Mouse (Mus musculus): ENCODE data around the gene Trak1.

Trak1 gene

DNA sequence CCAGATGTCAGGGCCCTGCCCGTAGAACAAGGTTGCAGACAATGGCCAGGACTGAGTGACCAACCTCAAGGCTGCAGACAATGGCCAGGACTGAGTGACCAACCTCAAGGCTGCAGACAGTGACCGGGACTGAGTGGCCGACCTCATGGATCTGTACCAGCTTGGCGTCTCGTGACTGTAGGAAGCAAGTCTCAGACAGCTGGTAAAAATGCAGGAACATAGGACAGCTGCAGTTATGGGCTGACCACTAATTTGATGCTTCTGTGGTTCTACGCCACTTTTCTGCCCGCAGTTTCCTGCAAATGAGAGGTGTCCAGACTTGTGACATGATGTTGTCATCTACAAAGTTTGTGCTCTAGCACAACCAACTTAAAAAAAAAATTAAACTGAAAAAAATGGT lies 4.1 kb upstream of the Trak1 start:
- DNase-seq (ENCODE audit: extremely low read depth, low read depth): no peak

DNA sequence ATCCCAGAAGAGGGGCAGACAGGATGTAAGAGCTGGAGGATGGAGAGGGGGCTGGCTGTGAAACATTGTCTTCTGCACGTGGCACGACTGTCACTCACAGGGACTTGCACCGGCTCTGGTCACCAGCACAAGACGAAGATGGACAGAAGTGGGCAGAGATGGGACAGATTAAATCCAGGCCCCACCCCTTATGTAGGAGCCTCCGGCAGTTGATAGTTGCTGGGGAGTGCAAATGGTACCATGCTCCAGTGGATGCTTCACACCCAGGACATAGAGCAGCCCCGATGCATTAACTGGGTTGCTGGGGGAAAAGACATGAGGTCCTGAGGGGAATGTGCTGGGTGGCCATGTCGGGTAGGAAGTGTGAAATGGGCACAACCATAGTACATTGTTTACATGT lies 2.1 kb upstream of the Trak1 start:
- no peak for DNase-seq (ENCODE audit: extremely low read depth, low read depth)

DNA sequence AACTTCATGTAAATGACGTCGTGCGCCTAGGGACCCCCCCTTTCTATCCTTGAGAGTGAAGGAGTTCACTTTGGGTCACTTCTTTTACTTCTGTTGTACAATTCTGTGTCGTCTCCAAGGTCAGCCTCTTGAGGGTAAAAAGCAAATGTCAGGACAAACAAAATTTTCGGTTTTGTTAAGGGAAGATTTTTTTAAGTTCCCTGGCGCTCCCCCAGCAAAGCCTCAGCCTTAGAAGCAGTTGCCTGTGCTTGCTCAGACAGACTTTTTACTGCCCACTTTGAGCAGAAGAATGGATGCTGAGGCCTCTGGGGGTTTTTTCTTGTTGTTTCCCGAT lies 730 bp downstream of the Trak1 start:
- no peak for DNase-seq (ENCODE audit: extremely low read depth, low read depth)

DNA sequence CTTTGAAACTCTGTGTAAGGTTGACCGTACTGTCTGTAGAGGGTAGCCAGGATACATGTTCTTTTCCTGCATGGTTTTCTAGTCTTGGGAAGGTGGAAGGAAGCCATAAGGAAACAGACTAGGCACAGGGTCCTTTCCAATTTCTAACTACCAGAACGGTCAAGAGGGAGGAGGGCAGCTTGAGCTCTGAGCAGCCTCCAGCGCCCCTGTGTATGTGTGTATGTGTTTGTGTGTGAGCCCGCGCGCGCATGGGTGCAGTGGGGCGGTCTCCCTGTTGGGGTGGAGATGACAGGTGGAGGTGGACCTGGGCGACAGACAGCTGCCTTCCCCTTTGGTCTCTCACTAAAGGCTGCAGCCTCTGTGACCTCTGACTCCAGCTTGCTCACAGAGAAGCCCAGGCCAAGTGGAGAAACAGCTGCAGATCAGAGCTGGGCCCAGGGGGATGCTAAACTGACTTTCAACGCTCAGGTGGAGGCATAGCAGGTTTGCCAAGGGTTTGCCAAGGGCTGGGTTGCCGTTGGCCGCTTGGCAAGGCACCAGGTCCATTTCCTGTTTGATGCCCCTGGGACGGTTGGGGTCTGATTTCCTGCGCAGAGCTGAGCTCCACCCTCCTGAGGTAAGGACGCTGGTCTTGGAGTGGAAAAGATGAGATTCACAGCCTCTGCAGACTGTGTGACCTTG lies 1.2 kb downstream of the Trak1 start:
- no peak for DNase-seq (ENCODE audit: extremely low read depth, low read depth)

DNA sequence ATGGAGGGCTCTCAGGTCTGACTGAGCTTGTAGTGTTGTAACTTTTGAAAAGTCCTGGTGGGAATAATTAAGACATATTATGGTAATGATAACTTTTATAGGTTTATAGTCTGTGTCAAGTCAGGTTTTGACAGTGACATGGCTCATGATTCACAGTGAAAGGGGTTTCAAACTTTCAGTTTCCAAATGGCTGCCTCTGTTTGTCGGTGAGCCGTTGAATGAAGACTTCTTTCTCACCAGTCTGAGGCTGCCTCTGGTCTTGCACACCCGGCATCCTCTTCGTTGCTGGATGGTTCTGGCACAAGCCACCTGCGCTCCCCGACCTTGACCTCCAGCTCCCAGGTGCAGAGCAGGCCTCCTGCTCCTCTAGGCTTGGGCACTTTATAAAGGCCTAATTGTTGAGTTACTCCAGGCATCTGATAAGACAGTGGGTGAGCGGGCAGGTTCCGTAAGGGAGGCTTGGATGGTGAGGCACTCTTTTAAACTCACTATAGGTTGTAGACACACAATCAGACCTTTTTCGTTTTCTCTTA lies 2.0 kb downstream of the Trak1 start:
- no peak for DNase-seq (ENCODE audit: extremely low read depth, low read depth)

DNA sequence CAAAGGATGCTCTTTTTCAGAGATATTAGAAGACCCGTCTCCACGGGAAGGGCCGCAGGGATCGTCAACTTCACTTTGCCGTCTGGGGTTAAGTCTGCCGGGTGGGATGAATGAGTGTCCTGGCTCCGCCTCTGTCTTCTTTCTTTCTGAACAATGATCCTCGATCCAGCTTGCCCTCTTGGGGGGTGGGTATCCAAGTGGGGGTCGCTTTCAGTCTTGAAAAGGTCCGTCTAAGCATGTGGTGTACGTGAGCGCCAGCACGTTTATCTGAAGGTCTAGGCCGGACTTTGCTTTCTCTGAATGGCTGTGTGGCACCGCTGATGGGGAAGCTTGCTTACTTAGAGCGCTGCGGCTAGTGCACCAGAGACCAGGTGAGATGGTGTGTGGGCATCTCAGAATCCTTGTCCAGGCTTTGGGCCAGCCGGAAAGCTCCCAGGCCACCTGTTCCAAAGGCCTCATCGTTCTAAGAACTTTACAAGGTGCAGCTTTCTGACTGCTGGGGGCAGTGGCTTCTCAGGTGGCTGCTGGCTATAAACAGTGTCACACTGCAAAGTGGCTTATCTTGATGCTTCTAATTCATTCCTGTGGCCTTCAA lies 2.8 kb downstream of the Trak1 start:
- no peak for DNase-seq (ENCODE audit: extremely low read depth, low read depth)

DNA sequence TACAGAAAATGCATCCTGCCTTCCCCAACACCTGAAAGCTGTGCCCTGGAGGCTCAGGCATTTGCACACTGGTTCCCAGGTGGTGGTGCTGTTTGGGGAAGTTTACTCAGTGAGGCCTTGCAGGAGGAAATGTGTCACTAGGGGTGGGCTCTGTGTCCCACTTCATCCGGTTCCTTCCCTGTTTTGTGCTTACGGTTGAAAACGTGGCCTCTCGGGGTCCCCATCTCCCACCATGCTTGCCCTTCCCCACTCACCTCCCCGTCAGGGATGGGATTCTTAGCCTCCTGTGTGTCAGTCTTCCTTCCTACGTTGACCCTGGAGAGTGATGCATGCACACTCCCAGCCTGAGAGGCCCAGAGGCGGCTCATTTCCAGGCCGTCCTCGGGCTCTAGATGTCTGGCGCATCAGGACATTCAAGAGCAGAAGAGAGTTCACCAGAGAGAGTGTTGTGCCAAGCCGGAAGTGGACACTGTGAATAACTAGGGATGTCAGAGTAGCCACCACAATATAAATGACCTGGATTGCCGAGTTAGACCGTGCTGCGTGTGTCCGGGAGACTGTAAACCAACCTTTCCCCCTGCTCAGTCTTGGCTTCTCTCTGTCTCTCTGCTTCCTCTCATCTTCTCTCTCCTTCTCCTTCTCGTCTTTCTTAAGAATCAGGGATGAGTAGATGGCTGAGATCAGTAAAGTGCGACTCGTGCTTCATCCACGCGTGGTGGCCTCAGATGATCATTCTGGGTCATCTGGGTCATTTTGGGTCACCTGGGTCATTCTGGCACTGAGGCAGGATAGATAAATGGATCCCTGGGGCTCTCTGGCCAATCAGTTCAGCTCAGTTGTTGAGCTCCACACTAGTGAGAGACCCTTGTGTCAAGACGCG lies 4.0 kb downstream of the Trak1 start:
- DNase-seq (ENCODE audit: extremely low read depth, low read depth): no peak

DNA sequence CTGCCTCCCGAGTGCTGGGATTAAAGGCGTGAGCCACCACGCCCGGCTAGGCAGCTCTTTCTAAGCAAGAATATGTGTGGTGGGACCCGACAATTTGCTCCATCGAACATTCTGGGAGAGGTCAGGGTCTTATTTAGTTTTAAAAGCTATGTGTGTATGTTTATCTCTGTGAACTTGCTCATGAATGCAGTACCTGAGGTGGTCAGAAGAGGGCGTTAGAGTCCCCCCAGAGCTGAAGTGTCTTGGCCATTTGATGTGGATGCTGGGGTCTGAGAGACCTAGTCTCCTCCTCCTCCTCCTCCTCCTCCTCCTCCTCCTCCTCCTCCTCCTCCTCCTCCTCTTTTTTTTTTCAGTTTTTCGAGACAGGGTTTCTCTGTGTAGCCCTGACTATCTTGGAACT lies 5.2 kb downstream of the Trak1 start:
- DNase-seq (ENCODE audit: extremely low read depth, low read depth): no peak

DNA sequence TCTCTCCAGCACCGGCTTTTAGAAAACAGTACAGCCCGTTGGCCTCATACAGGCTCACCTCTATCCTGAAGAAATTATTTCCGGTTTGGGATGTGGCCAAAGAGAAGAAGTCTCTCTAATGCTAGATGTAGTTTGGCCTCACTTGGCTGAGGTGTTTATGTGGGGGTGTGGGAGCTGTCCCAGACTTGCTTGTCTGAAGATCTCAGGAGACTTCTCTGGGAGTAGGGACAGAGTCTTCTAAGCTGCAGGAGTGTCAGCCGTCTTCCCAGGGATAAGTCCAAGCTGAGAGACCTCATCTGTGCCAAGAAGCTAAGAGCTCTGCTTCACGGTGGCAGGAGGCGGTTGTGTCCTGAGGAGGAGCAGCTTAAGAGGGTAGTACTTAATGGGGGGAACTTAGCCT lies 5.8 kb downstream of the Trak1 start:
- DNase-seq (ENCODE audit: extremely low read depth, low read depth): no peak

DNA sequence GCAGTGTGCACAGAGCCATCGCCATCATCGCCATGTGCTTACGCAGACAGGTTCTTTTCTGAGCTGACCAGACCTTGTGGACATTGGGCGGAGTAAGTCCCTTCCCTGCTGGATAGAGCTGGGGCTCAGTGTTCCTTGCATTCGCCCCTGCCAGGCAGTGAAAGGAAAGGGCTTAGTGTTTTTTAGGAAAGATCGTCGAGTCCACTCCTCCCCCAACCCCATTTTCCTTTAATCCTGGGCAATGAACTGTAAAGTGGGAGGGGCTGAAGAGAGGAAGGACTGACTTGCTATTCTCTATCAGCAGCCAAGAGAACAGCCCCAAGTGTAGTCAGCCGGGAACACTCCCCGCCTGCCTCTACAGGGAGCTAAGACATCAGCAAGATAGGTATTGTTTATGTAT lies 6.4 kb downstream of the Trak1 start:
- DNase-seq (ENCODE audit: extremely low read depth, low read depth): no peak

DNA sequence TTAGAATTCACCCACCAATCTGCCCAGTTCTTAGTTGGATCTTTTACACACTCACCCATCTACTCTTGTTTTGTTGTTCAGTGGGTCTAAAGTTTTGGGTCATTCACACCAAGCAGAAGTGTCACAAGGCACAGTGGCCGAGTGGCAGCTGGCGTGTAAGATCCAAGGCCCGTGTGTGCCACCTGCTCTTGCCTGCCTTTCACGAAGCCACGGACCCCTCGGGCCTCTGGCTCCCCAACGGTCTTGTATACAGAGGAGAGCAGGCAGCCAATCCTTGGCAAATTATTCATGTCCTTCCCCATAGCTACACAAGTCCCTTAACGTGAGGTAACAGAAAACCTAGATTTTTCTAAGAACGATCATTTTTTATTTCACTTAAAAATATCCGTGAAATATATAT lies 7.2 kb downstream of the Trak1 start:
- no peak for DNase-seq (ENCODE audit: extremely low read depth, low read depth)

DNA sequence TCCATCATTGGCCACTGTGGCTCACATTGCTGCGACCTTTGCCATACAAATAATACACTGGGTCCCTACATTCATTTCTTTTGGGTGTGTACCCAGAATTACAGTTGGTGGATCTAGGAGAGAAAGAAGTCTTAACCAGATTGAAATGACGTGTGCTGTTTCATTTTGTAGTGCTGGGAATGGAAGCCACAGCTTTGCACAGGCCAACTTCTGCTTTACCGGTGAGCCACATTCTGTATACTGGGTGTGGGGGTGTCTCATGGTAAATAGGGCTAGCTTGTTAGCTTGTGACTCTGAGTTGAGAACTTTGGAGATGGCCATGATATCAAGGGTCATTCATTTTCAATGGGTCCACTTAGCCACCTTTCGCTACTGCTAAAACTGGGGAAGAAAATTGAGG lies 8.2 kb downstream of the Trak1 start:
- no peak for DNase-seq (ENCODE audit: extremely low read depth, low read depth)

DNA sequence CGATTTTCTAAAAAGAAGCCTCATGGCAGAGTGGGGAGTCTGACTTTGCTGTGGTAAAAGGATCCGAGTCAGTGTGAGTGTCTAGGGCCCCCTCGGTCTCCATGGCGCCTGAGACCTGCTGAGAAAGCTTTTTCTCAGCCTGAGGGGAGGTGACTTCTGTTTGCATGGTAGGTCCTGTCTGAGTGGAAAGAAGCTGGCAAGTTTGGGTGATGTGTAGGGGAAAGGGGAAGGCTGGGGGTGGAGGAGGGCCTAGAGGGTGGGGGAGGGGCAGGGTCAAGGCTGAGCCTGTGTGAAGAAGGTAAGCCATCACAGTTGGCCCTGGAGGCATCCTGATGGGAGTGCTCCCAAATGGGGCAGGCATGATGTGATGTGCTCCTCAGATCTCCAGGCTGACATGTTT lies 12.0 kb downstream of the Trak1 start:
- no peak for DNase-seq (ENCODE audit: extremely low read depth, low read depth)

DNA sequence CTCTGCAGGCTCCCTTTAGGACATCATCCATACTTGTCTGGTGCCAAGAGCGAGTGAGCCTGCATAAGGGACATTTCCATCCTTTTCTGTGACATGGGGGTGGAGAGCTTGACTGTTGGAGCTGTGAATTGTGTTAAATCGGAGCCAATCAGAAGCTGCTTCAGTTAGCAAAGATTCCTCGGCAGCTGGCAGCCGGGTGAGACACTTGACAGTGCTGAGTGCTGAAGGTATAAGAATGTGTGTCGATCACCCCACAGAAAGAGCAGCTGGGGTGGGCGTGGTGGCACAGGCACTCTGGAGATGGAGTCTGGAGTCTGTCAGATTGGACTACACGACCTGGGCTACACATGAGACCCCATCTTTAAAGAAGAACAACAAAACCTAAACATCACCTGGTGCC lies 13.2 kb downstream of the Trak1 start:
- DNase-seq (ENCODE audit: extremely low read depth, low read depth): no peak

DNA sequence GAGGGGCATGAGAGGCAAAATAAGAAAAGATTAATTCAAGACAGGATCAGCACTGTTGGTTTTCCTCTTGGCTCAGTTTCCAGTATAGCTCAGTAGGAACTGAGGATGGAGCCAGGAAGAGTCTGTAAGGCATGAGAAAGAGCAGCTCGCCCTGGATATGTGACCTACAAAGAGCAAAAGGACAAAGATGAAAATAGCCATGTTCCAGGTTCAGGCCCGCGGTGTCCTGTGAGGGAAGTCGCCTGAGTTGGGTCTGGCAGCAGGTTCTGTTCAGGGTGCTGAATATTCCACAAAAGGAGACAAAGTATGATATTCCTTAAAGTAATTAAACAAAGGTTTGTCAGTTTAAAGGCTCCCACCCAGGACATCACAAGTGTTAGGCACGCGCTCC lies 14.5 kb downstream of the Trak1 start:
- DNase-seq (ENCODE audit: extremely low read depth, low read depth): no peak

DNA sequence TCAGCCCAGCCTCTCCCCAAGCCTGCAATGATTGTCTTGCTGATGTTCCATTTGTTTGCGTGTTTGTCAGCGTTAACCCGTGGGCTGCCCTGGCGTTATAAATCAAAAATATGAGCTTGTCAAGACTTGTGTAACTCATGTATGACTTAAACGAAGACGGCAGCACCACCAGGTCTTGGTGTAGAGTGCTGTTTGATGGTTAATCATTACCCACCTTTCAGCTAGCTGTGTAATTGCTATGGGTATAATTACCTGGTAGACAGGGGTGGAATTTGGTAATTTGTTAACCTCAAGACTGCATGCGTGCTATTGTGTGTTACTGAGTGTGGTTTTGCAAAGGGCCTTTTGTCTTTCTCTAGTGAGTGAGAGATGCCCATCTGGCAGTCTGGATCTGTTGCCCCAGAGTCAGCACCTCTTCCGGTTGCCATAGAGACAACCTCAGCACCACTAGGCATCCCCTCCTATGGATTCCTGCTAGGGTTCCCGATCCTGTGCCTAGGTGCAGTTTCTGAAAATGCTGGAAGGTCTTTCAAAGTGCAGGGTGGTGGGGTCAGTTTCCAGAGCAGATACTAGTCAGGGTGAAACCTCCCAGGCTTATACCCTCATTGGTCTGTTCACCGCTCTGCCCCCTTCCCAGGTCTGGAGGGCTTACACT lies 15.1 kb downstream of the Trak1 start:
- DNase-seq (ENCODE audit: extremely low read depth, low read depth): no peak

DNA sequence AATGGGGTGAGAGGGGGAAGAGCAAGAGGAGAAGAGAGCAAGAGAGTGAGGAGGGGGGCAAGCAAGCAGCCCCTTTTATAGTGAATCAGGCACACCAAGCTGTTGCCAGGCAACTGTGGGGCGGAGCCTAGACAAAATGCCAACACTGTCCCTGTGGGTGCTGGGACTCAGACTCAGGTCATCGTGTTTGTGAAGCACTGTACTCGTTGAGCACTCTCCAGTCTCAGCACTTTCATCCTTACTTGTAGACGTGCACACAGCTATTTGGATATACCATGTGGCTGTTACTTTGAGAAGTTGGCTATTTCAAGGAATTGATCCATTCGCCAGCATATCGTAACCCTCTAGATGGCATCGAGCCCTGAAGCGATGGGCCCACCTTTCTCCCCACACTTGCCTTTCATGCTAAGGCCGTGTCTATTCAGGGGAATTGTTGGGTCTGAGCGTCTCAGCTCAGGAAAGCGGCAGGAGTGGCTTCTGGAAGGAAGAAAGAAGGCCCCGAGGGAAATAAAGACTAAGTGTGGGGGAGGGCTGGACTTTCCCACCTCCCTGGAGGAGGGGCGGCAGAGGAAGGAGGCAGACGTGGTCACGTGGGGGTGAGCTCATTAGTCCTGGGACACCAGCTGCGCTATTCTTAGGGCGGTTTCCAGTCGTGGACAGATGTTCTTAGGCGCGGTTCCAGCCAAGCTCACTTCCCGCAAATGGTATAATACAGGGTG lies 16.5 kb downstream of the Trak1 start:
- DNase-seq (ENCODE audit: extremely low read depth, low read depth): peak; percentile 43

DNA sequence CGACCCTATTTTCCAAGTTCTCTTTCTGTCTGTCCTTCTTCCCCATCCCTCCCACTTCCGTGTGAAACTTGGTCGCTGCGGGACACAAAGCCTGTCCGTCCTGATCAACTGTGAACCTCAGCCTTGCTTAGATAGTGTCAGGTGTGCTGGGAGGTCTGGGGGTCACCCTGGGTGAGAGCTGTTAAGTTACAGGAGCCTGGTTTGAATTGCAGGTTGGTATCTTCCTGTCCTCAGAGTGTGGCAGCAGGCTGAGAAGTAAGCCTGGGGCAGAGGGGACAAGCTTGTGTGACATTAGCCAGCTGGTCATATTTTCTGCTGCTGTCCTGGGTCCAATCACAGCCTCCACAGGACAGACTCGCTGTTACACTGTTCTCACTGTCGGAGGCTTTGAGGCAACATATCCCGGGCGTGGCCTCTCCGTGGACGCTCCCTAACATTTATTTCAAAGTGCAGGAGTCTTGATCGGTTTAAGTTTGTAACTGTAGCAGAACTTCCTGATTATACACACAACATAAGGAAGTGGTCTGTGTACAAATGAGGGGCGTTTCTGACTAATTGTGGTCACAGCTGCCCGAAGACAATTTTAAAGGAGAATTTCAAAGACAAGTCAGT lies 17.3 kb downstream of the Trak1 start:
- DNase-seq (ENCODE audit: extremely low read depth, low read depth): peak; percentile 70

DNA sequence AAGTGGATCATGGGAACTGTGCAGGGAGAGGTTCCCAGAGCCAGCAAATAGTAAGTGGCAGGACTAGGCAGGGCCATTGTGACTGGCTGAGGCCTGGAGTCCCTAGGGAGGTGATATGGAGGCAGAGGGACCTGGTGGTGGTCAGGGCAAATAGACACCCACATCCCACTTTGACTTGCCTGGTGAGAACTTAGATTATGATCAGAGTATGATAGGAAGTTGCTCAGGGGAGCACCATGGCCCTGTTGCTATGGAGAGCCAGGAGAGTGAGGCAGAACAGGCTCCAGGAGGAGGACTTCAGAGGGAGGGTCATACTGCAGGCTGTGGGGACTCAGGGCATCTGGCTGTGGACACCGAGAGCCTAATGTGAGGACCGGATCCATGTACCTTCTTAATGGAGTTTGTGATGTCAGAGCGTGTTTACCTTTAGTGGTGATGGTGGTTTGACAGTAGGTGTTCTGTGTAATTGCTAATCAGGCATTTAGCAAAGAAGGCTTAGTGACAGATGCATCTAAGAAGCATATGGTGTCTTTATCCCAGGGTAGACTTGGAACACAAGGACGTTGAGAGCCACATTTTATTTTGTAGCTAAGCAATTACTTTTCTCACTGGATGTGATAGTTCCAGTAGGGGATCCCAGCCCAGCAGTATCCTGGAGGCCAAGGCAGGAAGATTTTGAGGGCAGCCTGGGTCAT lies 18.7 kb downstream of the Trak1 start:
- DNase-seq (ENCODE audit: extremely low read depth, low read depth): no peak
